Mouse (Mus musculus) MN1 (cell line): ENCODE measurements around the gene Ankrd17.
"Not testable (repeated sequence)": the region's sequence is repeated elsewhere in the genome, so short reads cannot be mapped to it uniquely, and the experiment has no call there.

Experiments
- DNase-seq: peaks from one replicate; pipeline ENCODE4 v3.0.0-alpha.2; 2016; ENCODE audit warnings: low spot score

Gene Ankrd17

DNA sequence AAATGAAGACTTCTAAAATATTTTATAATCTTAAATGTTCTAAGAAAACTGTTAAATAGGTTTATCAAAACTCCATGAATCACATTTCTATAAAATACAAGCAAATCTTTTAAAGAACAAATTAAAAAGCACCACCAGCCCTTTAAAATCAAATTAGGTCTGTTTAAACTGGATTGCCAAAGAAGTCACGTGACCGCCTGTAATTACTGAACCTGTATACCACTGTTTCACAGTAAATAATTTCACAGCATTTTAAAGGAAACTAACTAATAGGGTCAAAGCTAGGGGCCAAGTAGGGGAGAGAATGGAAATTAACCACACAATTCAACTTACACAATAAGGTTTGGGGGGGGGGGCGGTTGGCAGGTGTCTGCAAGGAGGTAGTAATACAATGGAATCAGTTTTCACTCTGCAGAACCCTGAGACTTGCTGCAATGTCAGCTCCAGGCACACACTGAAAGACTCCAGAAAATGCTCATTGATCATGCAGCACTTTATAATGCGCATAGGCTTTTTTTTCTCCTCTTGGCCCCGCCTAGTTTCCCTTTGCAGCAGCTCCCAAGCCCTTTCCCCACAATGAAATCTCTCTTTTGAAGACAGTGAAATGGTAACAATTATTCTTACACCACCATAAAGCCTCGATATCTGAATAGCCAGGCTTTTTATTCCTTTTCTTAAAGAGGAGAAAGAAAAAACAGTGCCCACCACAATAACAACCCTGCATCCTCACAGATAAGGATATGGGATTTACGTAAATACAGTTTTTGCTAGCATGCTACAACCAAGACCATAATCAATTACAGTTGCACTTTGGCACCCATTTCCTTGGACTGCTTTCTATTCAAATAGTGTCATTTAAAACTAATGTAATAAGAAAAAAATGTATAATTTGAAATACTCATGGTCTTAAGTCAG lies 27.9 kb downstream of the Ankrd17 start:
- DNase-seq: peak; percentile 56

DNA sequence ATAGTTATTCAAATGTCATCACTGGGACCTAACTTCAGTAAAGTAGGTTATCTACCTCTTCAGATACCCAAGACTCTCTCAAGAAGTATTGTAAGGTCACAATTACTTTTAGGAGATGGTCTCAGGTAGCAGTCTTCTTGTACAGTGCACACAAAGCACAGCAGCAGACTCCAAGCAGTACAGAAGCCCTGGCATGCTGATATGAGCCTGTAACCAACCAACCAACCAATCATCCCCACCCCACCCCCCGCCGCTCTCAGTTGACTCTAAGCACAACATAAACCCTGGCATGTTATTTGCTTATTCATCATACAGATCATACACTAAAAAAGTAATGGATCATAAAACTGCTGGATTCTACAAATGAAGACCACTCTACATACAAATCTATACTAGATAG lies 33.9 kb downstream of the Ankrd17 start:
- no peak for DNase-seq

DNA sequence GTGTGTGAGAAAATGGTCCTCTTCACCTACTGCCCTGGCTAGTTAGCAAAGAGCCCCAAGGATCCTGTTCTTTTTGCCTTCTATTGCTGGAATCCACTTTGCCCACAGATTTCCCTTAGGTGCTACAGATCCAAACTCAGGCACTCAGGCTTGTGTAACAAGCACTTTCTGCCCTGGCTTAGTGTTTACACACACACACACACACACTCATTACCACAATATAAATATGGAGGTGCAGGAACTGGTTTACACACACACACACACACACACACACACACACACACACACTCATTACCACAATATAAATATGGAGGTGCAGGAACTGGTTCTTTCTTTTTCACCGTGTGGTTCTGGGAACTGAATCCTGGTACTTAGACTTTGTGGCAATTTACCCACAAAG lies 35.3 kb downstream of the Ankrd17 start:
- DNase-seq: no peak

DNA sequence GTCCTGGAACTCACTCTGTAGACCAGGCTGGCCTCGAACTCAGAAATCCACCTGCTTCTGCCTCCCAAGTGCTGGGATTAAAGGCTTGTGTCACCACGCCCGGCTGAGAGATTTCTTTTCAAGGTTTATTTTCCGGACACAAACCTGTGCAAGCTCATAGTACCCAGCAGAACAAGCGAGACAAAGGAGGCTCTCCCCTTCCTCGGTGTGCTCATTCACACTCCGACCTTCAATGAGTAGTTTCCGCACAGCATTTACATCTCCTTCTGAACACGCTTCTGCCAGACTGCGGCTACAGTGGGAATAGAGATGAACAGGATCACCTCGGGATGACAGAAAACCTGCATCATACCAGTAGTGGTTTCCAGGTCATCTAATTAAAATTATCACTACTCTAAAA lies 68.0 kb downstream of the Ankrd17 start:
- DNase-seq: no peak

DNA sequence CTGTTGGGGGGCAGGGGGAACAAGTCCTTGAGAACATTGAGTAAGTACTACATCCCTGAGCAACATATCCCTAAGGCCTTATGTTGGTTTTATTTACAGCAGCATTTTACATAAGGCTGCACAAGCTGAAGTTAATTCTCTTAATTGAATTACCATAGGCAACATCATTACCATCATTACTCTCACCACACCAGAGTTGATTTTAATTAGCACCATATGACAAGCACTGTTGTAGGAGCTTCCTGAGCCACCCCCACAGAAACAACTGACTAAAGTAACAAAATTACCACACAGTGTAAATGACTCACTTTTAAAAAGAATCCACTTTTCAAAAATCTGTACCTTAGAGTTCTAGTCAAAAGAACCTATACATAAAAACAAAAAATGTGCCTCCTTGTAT lies 76.5 kb downstream of the Ankrd17 start:
- no peak for DNase-seq

DNA sequence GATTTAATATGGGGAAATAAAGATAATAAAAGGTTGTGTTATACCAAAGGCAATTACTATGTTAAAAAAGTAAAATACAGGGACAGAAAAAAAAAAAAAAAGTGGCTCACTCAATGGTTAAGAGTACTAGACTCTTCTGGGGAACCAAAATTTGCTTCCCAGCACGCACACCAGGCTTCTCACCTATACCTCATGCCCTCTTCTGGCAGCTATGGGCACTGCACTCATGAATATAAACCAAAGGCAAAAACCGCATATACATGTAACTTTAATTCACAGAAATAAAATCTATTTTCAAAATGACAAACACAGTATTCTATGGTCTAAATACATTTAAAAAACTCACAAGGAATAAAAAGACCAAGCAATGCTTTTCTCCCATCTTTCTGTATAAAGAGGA lies 79.8 kb downstream of the Ankrd17 start:
- peak; percentile 22 for DNase-seq

DNA sequence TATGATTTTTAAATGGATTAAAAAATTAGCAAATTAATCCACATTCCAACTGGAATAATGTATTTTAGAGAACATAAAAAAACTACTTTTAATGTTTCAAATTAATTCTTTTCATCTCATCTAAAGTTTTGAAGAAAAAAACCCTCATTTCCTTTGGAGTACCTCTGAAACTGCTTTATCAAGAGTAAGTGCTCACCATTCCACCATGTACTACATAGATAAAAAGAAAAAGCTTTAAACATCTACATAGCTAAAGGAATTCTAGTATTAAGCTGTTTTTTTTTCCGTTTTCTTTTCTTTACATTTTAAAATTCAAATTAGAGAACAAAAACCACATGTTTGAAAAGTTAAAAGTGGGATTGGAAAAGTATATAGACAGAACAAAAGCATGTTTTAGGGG lies 86.3 kb downstream of the Ankrd17 start:
- DNase-seq: no peak

DNA sequence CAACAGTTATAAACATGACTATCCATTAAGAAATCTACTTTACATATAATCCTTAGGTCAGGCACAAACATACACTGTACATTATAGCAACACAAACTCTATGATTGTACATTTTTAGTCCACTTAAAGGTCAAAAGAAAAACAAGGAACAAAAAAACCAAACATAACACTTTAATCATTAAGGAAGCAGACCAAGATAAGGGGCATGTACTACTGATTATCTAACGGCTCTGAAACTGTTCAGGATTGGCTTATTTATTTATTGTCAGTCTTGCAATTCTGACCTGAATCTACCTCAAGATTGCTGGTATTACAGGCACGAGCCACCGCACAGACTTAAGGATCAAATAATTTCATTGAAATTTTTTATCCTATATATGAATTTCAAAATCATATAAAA lies 87.0 kb downstream of the Ankrd17 start:
- no peak for DNase-seq

DNA sequence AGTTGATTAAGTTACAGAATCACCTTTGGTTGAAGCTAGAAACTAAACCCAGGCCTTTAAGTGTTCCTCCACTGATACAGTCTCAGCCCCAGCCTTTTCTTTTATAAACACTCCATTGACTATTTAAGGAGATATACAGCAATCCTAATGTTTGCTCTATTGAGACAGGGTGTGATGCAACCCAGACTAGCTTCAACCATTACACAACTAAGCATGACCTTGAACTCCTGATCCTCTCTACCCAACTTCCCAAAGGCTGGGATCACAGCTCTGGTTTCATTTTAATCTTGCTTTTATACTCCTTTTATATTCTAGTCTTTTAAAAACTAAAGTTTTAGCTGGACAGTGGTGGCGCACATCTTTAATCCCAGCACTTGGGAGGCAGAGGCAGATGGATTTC lies 88.9 kb downstream of the Ankrd17 start:
- no peak for DNase-seq

DNA sequence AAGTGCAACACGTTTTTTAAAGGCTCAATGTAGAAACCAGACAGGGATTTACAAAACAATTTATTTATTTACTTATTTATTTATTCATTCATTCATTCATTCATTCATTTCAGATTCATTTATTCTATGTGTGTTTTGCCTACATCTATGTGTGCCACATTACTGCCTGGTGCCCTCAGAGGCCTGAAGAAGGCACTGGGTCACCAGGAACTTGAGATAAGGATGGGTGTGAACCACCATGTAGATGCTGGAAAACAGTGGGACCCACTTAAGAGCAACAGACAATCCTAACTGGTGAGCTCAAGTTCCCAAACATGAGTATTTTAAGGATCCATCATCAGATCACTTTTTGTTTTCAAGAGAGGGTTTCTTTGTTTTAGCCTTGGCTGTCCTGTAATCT lies 91.6 kb downstream of the Ankrd17 start:
- DNase-seq: no peak

DNA sequence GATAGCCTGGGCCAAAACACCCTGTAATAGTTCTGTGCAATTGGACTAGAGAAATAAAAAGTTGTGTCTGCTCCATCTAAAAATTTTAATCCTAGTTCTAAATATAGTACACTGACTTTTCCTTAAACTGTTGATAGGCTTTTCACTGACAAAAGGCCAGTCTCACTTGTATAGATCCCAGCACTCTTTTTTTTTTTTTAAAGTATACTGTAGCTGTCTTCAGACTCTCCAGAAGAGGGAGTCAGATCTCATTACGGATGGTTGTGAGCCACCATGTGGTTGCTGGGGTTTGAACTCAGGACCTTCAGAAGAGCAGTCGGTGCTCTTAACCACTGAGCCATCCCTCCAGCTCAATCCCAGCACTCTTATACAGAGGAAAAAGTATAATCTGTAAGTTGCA lies 104.1 kb downstream of the Ankrd17 start:
- DNase-seq: not testable (repeated sequence)

DNA sequence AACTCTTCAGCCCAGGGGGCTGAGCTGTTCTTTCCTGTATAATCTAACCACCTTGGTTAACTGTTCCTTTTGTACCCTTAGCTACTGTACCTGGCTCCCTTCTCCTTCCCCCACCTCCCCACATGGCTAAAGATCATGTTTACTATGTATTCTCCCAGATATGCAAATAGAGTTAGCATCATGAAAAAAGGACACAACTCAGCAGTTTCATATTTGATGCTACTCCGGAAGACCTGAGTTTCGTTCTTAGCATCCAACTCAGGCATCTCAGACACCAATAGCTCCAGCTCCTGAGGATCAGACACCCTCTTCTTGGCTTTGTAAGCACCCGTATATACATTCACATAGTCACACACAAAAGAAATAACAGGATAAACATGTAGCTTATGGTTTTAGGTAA lies 109.4 kb downstream of the Ankrd17 start:
- no peak for DNase-seq

DNA sequence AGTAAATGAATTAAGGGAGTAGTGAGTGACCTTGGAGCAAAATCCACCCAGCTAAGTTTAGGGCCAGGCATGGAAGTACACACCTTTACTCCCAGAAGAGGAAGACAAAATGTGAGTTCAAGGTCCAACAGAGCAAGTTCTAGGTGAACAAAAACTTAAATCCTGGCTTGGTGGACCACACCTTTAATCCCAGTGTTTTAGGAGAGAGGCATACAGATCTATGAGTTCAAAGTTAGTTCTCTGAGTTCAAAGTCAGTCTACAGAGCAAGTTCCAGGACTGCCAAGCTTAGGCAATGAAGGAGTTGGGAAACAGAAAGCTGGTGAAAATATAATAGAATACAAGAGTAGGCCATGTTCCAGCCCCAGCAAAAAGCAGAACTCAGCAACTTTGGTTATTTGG lies 118.9 kb downstream of the Ankrd17 start:
- DNase-seq: no peak

DNA sequence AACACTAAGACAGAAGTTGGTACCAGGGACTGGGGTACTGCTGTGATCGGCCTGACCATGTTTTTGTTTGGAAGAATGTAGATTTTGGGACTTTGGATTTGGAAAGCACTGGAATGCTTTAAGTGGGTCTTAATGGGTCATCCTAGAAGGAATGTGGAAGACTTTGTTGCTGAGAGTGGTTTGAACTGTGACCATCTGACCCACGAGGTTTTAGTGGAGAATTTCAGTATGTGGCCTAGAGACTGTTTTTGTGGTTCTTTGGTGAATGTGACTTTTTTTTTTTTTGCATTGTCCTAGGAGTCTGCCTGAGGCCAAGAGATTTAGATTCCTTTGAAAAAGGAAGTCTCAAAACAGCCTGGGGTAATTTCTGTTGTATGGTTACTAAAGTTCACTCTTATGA lies 119.4 kb downstream of the Ankrd17 start:
- DNase-seq: no peak

DNA sequence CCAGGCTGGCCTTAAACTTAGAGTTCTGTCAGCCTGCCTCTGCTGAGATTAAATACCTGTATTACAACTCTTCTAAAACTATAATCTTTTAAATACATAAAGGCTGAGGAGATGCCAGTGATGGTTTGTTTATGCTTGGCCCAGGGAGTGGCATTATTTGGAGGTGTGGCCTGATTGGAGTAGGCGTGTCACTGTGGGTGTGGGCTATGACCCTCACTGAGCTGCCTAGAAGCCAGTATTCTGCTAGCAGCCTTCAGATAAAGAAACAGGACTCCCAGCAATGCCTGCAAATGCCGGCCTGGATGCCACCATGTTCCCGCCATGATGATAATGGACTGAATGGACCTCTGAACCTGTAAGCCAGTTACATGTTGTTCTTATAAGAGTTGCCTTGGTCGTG lies 119.8 kb downstream of the Ankrd17 start:
- DNase-seq: no peak

DNA sequence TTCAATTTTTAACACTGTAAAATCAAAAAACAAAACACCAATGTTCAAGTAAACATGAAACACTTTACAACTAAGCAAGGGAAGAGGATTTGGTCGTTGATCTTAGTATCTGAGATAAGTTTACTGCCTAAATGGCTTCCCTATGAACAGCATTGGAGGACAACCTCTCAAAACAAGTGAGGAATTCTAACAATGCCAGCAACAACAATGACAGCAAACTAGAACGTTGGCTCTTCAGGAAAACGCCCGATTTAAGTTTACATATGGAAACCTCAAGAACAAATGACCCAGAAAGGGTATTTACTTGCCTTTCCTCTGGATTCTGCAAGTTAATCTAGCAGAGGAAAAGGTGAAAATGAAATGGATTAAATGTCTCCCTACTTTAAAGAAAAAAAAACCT lies 121.0 kb downstream of the Ankrd17 start:
- no peak for DNase-seq

DNA sequence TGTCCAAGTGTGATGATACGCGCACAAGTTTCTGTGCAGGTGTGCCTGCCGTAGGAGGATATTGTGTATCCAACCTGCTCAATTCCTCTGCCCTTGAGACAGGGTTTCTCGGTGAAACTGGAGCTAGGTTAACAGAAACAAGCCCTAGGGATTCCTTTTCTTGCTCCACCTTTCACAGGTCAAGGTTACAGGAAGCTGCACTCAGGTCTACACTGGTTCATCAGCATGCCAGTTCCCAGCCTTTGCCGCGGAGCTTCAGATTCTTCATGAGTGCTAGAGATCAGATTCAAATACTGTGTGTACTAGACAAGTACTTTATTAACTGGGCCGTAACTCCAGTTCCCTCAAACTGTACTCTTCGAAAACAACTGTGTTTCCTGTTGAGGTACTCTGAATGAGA lies 131.2 kb downstream of the Ankrd17 start:
- no peak for DNase-seq

DNA sequence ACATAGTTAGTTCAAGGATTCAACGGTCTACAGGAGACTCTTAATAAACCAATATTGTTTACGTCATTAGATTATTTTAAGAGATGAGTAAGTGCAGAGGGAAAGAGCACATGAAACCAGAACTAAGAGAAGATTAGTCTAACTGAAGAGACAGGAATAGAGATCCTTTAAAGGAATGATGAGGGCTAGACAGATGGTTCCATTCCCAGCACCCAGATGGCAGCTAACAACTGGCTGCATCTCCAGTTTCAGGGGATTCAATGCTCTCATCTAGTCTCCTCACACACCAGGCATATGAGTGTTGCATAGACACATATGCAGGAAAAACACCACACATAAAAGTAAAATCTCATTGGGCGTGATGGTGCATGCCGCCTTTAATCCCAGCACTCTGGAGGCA lies 133.1 kb downstream of the Ankrd17 start:
- DNase-seq: no peak

DNA sequence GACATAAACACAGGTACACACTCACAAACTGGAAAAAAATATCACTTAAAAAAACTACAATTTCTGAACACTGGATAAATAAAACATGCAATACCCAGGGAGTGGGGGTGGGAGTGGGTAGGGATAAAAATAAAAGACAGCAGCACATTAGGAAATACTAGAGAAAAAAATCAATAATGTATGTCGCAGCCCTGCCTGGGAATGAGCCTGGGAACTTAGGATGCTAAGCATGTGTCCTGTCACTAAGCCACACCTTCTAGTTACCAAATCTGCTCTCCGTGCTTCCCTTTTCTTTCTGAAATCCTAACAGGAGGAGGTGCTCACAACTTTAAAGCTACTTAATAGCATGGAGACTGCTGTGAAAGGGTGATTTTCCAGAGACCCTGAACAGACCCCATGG lies 136.6 kb downstream of the Ankrd17 start:
- peak; percentile 34 for DNase-seq

DNA sequence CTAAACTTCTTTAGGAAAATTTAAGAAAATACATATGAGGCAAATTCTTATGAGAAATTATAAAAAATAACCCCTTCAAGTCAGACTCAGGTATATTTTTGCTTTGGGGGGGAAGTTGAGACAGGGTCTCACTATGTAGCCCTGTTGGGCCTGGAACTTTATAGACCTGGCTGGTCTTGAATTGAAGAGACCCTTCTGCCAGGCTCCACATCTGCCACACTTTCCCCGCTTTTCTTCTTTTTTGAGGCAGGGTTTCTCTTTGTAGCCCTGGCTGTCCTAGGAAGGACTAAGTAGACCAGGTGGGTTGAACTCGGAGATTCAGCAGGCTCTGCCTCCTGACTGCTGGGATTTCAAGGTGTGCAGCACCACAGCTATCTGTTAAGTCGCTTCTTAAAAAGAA lies 139.7 kb downstream of the Ankrd17 start:
- no peak for DNase-seq

DNA sequence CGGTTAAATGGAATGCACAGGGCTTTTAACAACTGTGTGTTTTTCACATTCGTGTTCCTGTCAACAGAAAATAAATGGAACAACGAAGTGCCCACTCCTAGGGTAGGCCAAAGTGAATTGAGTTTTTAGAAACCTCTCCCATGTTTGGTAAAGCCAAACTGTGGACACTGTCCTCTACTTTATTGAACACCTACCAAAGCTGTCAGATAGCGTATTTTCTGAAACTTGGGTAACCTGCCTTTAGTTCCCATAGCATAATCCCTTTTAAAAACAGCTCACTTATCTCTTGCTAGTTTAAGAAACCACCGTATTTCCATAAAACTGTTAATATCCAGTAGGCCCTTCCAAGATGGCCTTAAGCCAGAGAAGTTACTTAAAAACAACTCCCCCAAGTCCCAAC lies 141.6 kb downstream of the Ankrd17 start:
- peak; percentile 19 for DNase-seq

DNA sequence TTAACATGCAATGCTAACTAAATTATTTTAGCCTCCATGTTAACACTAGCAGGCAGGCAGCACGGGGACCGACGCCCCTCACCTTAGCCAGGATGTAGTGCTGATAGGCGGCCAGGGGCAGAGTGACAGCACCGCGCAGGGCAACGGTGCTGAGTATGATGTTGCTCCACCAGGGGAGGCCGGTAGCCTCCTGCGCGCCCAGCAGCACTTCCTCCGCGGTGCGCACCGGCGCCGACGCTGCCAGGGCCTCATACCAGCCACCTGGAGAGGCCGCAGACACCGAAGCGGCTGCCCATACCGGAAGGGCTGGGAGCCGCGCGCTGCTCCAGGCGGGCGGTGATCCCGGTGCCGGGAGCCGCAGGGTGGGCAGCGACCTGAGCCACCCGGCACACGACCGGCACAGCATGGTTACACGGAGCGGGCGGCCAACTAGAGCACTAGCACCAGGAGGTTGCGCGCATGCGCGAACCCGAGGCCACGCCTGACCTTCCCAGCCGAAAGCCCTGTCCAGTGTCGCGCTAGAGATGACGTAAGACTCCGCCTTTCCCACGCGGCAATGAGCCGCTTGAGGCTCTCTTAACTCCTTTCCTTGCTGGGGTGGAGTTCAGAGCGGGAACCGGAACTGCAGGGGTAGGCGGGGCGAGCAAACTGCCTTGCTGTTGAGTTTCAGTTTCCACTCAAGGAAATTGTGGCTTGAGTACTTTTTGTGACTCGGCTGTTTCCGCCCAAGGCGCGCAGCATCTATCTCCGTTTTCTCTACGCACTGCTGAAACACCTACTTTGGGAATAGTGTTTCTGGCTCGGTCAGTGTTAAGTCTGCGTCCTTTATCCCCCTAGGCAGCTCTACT lies 142.6 kb downstream of the Ankrd17 start, which contains the start of gene Cox18:
Gene Cox18 (minus strand): TSS at position 468 of the 848 bp plus-strand sequence.
- DNase-seq: peak; percentile 100

DNA sequence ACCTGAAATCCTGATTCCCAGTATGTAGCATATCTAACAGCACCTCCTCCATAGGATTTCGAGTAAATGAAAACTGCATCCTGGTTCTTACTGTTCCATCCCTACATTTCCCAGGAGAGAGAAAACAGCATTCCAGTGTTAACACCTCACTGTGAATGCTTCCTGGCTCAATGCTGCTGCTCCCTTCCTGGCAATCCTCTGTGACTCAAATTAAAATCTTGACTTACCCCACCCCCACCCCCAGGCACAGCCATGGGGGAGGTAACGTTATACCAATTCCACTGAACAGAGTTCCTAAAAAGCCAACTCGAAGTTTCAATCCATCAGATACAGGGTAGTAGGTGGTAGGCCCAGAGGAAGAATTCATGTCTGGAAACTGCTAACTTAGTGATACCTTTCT lies 143.4 kb downstream of the Ankrd17 start:
- DNase-seq: peak; percentile 29
